Mouse (Mus musculus) kidney, postnatal 4 days (tissue): ENCODE data around the gene Amn1.
A peak's percentile ranks its signal among the peaks of the same experiment; 100 is the strongest.
"Not testable (repeated sequence)": the region's sequence is repeated elsewhere in the genome, so short reads cannot be mapped to it uniquely, and the experiment has no call there.

ENCODE experiments used
- DNase-seq, 2 experiments: peaks; one replicate each; pipeline ENCODE4 v3.0.0; 2021; ENCODE audit warnings: mixed read lengths in 2 of 2

Amn1 gene

DNA sequence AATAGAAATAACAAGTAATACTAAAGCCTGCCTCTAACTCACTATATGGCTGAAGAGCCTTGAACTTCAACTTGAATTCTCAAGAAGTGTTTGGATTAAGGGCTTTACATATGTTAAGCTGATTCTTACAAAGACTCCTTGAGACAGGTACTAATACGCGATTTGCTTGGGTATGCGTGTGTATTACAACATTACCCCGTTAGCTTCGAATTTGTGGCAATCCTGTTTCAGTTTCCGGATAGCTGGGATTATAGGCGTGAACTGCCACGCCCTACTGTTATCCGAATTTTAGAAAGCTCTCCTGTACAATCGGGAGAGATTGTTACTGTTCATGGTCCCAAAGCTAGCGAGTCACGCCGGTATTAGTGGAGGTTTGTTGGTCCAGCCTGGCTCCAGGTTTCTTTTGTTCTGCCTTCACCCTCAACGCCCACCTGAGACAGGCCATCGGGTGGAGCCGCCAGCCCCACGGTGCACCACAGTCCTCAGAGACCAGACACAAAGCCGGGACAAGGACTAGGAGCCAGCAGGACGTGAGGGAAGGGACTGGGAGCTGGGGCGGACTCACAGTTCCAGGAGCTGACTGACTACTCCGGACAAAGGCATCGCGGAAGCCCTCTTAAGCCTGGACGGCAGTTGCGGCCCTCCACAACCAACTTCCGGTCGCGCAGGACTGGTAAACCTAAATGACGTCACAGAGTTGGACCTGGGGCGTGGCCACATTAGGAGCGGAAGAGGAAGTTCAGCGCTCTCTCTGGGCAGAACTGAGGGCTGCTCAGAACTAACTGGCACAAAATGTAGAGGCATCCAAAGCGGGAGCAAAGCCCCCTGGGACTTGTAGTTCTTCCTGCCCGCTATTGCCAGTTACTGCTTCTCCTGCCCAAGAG is at the start of gene Amn1:
TSS of gene Amn1 (minus strand) at position 672 of the 884 bp plus-strand sequence.
- peak; percentile 97 to 98 for DNase-seq

- no peak for DNase-seq
Measured at GRCm38 (mm10) chr6:149236807-149237206, 48.3 kb upstream of the Amn1 start.

DNA sequence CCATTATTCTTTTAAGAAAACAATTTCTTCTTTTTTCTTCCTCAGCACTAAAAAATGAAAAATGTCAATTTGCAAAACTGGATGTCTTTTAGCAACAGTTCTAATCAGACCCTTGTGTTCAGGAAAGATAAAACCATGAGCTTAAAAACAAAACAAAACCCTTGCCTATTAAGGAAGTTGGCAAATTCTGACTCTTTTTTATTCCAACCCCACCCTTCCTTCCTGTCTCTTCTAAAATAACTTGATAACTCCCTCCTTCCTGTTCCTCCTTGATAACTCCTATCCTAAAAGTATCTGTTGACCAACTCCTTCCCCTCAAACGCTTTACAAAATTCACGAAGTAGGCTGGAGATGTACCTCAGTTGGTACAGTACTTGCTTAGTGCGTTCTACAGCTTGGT is 45.4 kb upstream of the Amn1 start:
- DNase-seq: no peak

DNA sequence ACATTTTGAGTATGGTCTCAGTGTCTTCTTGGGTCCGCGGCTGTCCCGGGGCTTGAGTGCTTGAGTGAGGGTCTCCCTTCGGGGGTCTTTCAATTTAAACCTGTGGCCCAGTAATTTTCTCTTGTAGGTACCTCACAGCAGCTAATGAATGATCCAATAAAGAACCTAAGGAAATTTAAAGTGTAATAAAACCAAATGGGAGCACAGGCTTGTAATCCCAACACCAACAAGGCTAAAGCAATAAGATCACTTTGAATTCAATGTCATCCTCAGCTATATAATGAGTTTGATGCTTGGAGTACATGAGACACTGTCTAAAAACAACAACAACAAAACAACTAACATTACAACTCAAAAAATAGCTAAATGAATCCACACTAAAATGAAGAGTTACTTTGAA is 36.2 kb upstream of the Amn1 start:
- DNase-seq: no peak

DNA sequence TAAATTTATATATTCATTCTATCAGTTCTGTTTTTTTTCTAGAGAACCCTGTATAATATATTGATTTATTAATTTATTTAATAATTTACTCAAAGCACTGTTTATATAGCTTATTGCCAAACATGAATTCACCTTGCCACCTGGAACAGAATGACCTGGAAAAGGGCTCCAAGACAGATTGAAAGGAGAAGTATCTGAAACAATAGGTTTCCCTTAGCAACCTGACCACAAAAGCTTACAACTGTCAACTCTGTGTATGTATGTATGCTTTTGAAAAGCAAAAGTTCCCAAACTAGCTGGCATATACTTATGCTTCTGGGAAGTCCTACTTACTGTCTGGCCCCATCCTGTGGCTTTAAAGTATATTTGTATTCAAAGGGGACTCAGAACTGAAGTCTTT is 32.8 kb upstream of the Amn1 start:
- DNase-seq: no peak

DNA sequence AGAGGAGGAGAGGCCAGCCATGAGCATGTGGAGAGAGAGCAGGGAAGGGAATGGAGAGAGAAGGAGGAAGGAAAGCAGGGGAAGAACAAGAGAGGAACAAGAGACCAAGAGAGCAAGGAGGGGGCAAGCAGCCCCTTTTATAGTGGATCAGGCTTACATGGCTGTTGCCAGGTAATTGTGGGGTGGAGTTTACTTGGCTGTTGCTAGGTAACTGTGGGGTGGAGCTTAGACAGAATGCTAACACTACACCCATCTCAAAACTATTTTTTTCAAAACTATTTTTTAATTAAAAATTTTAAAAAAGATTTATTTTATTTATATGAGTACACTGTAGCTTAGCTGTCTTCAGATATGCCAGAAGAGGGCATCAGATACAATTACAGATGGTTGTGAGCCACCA is 10.1 kb upstream of the Amn1 start:
- no peak for DNase-seq

GRCm38 (mm10) chr6:149197116-149197515 is 8.6 kb upstream of the Amn1 start:
- no peak for DNase-seq

DNA sequence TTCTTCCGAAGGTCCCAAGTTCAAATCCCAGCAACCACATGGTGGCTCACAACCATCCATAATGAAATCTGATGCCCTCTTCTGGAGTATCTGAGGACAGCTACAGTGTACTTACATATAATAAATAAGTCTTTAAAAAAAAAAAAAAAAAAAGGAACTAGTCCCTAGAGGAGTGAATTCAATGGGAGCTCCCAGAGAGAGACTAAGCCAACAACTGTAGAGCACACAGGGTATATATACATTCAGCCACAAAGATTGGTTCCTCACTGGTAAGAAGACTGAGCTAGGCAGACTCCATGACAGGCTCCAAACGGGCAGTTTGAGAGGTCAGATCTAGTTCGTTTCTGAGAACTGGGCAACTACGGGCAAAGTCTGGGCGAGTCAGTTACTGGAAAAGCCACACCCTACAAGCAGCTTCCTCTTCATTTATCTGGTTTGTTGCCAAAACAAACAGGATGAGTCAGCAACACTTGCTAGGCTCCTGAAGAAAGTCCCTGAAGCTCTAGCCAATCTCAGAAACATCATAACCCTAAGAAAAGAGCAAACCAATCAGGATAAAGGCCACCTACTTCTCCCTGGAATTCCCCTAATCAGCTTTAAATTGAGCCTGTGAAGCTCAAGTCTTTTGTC is 4.9 kb upstream of the Amn1 start:
- no peak for DNase-seq

DNA sequence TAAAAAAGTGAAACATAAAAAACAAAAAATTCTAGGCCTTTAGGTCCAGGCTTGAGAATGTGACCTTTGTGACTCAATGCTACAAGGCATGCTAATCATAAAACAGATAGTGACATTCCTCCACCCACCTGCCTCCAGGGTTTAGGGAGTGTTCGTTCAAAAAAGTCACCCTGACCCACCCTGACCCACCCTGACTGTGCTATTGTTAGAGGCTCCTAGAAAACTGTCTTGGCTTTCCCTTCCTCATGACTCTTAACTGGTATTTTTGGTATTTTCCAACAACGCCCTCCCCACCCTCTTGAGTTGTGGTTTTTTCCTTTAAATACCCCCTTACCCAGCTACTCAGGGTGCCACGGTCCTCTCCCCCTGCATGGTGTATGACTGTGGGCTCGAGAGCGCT is 3.4 kb upstream of the Amn1 start:
- DNase-seq: not testable (repeated sequence)

DNA sequence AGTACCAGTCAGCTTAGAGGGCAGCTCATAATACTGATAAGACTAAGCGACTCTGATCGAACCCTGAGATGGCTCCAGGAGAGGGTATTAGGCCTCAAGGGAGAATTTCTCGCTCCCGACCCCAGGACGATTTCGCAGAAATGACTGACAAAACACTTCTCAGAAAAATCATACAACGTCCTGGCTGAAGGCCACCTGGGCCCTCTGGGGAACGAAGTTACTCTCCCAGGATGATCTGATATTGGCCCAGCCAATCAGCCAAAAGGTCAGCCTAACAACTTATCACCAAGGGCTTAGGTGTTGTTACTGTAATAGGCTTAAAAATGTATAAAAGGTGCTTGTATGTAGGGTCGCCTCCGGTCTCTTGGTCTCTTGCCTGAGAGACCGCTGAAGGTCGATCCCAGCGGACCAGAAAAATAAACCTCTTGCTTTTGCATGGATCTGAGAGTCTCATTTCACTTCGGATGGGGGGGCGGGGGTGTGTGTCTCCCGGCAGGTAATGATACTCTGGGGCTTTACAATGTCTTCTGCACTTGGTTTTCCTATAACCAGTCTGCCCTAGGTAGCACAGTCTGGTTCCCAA is 919 bp upstream of the Amn1 start:
- DNase-seq: no peak

DNA sequence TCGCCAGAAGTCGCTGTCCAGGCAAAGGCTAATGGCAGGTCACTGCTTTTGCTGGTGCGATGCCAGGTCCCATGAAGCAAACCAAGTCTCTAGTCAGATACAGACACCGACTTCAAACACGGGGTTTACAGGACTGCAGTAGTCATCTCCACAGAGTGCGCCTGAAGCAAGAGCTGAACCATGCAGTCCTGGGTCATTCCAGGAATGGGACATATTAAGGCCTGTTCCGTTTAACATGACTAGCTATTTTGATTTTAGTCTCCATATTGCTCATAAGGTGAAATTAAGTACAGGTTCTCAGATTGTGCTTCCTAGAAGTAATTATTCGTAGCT is 379 bp upstream of the Amn1 start:
- DNase-seq: no peak

DNA sequence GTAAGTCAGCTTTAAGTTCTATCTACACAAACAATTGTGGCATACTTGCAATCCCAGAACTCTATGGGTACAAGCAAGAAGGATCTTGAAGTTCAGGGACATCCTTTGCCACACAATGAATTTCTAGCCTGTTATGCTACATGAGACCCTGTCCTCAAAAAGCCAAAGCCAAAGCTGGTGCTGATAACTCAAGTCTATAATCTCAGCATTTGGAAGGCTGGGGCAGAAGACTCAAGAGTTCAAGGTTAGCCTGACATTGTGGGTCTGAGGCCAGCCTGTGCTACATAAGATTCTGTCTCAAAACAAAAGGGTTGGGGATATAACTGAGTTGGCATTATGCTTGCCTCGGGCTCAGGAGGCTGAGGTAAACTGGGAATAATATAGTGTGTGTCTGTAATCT is 1.1 kb downstream of the Amn1 start:
- no peak for DNase-seq

DNA sequence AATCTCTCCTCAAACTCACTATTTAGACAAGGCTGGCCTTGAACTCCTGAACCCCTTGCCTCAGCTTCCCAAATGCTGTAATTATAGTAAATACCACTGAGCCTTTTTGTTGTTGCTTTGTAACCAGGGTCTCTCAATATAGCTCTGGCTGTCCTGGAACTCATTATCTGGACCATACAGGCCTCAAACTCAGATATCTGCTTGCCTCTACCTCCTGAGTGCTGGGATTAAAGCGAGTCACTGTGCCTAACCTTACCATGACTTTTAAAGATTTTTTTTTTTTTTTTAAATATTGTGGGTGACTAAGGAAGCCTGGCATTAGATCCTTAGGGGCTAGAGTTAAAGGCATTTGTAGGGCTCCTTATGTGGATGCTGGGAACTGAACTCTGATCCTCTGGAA is 4.5 kb downstream of the Amn1 start:
- DNase-seq: no peak

- no peak for DNase-seq
Measured at GRCm38 (mm10) chr6:149179064-149179463, 9.4 kb downstream of the Amn1 start.

- no peak for DNase-seq
Measured at GRCm38 (mm10) chr6:149174932-149175570, 13.5 kb downstream of the Amn1 start.

DNA sequence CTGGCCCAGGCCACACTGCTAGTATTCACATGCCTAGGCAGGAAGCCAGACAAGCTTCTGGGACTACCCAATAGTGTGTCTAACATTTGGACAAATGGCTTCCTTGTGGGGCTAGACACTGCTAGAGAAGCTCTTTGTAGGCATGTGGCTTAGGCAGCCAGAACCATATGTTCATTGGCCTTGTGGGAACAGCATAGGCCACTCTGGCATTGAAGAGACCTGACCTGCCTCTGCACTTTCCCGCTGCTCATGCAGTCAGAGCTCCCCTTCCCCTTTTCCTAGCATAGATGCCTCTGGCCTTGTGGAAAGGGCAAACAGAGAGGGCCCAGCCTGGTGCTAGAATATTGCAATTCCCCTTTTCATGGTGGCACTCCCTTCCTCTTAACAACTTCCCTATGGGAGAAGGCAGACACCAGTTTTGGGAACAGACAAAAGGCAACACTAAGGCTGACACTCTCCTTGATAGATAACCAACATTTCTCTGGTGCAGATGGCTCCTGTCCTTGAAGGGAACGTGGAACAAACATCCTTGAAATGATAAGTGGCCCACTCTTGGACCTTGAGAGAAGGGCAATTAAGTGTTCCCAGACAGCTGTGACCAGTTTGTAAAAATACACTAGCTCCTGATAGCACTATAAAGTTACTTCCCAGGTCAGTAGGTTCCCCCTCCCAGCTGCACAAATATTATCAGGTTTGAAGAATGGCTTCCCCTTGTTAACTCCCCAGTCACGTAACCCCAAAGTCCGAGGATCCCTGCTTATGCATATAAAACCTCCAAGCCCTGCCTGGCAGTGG is 14.5 kb downstream of the Amn1 start:
- no peak for DNase-seq

- not testable (repeated sequence) for DNase-seq
Measured at GRCm38 (mm10) chr6:149169965-149170364, 18.5 kb downstream of the Amn1 start.

DNA sequence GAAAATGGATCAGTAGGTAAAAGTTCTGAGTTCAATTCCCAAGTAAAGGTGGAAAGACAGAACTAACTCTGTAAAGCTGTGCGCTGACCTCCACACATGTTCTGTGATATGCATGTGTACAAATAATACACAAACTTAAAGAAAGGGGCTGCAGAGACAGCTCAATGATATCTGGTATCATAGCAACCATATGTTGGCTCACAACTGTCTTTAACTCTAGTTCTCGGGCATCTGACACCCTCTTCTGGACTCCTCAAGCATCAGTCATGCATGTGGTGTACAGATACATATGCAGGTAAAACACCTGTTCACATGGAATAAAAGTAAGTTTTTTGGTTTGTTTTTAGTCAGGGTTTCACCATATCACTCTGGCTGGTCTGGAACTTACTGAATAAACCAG is 20.1 kb downstream of the Amn1 start:
- no peak for DNase-seq

GRCm38 (mm10) chr6:149167672-149168071 is 20.8 kb downstream of the Amn1 start:
- no peak for DNase-seq

- not testable (repeated sequence) for DNase-seq
Measured at GRCm38 (mm10) chr6:149167038-149167437, 21.5 kb downstream of the Amn1 start.

DNA sequence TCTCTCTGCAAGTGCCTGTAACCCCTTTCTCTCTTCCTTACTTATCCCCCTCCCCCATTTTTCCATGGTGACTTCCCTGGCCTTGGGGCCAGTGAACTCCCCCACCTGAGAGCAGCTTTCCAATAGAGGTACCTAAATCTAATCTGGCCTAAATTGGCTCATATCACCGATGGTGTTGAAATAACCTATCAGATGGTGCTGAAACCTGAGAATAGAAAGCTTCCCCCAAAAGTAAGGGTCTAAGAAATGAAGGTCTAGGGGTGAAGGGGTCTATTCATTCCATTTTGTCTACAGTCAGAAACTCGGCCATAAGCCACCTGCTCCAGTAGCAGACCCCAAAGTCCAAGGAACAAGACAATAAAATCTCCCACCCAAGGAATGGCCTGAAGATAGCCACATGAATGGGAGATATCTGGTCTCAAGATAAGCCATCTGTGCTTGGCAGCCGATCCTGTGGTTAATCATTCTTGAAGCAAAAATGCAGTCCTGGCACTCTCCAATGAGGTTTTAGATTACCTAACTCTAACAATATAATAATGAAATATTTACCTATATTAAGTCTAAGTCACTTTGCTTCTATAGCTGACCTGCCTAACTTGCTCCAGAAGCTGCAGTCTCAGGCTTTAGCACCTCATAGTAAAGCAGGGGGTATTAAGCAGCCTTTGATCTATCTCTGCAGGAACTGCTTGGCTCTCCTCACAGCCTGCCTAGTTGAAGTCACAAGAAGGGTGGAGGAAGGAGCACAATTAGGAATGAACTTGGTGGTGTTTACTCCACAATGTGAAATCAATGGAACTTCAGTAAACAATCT is 33.3 kb downstream of the Amn1 start:
- no peak for DNase-seq
